Mouse (Mus musculus): ENCODE data around the gene Capzb.

DNA sequence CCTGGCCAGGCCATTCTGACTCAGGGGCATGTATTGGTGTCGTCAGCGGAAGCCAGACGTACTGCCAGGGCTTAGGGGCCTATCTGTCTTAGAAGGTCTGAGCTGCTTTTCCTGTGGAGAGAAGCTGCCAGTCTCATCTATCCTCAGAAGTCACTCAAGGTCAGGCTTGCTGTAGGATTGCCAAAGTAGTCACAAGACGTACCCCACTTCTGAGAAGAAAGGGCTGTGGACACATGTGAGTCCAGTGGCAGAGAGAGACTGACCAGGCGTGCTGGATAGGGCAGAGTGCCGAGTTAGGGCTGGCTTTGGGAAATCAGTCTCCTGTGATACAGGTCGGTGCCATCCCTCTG lies 40.4 kb downstream of the Capzb start:
- TF ChIP-seq FLI1 (IDR thresholded peaks at IDR 0.05; ENCODE audit: low read length) (no peak), GATA1 (IDR thresholded peaks at IDR 0.05; ENCODE audit: borderline replicate concordance, low read length) (no peak)
